Mouse (Mus musculus) MEL (cell line): ENCODE measurements around the gene Dkc1. TPM values are rescaled to one million over a fixed set of nuclear protein-coding genes. Genes with fewer than 3 reads are reported as not detected.
A peak's percentile ranks its signal among the peaks of the same experiment; 100 is the strongest.

Source experiments
- DNase-seq: peaks from one replicate; pipeline ENCODE4 v3.0.0; 2011; ENCODE audit warnings: low read depth, low spot score
- H3K27ac ChIP-seq: 2 replicates; pipeline ENCODE4 v1.5.1; 2012; ENCODE audit warnings: low read depth, mild to moderate bottlenecking, control low read depth, low read length, moderate library complexity; ENCODE audit not compliant: control insufficient read depth
- H3K27me3 ChIP-seq, 2 experiments: fragments of 150-350 bp in 1 of 2; sonication (generic) in 1 of 2; 2 replicates each; pipeline ENCODE4 v1.6.1; 2012; ENCODE audit warnings: low read length in 2 of 2, mild to moderate bottlenecking in 2 of 2, improper control_type of control experiment in 1 of 2, moderate library complexity in 1 of 2; ENCODE audit not compliant: insufficient read depth in 2 of 2, control insufficient read depth in 1 of 2
- H3K36me3 ChIP-seq, 2 experiments: 2 replicates each; pipeline ENCODE4 v1.6.1; 2012 to 2014; ENCODE audit warnings: low read length in 2 of 2, improper control_type of control experiment in 1 of 2, inconsistent platforms in 1 of 2, mild to moderate bottlenecking in 1 of 2; ENCODE audit not compliant: insufficient read depth in 2 of 2, control insufficient read depth in 1 of 2
- H3K4me1 ChIP-seq, 2 experiments: fragments of 150-350 bp in 1 of 2; sonication (generic) in 1 of 2; 2 replicates each; pipeline ENCODE4 v1.6.1; 2012; ENCODE audit warnings: low read length in 2 of 2, improper control_type of control experiment in 1 of 2, mild to moderate bottlenecking in 1 of 2; ENCODE audit not compliant: insufficient read depth in 2 of 2, control insufficient read depth in 1 of 2
- H3K4me3 ChIP-seq, 2 experiments: fragments of 150-350 bp in 1 of 2; sonication (generic) in 1 of 2; 2 replicates each; pipeline ENCODE4 v1.5.1; 2012; ENCODE audit warnings: low read depth in 2 of 2, low read length in 2 of 2, mild to moderate bottlenecking in 2 of 2, moderate library complexity in 2 of 2, control low read depth in 1 of 2, improper control_type of control experiment in 1 of 2; ENCODE audit not compliant: control insufficient read depth in 1 of 2, insufficient read depth in 1 of 2
- H3K79me2 ChIP-seq: 2 replicates; pipeline ENCODE4 v1.6.1; 2012; ENCODE audit warnings: mild to moderate bottlenecking, low read length, moderate library complexity; ENCODE audit not compliant: control insufficient read depth, poor library complexity, insufficient read depth
- H3K9ac ChIP-seq: 2 replicates; pipeline ENCODE4 v1.6.1; 2012; ENCODE audit warnings: low read depth, mild to moderate bottlenecking, control low read depth, low read length, moderate library complexity; ENCODE audit not compliant: control insufficient read depth, poor library complexity, severe bottlenecking
- H3K9me3 ChIP-seq: fragments of 150-350 bp; sonication (generic); replicated peaks from 2 replicates; pipeline ENCODE4 v1.6.1; 2012; ENCODE audit warnings: mild to moderate bottlenecking, low read length, improper control_type of control experiment, moderate library complexity; ENCODE audit not compliant: insufficient read depth
- BHLHE40 ChIP-seq: IDR thresholded peaks from 2 replicates; pipeline ENCODE4 v1.6.1; 2012; ENCODE audit warnings: low read depth, mild to moderate bottlenecking, inconsistent platforms, low read length, improper control_type of control experiment, borderline replicate concordance
- CTCF ChIP-seq, 3 experiments: IDR thresholded peaks in 2 of 3; conservative IDR thresholded peaks in 1 of 3; 2 replicates each; pipeline ENCODE4 v1.5.1; 2011 to 2012; ENCODE audit warnings: low read length in 3 of 3, low read depth in 2 of 3, mild to moderate bottlenecking in 2 of 3, improper control_type of control experiment in 1 of 3, inconsistent platforms in 1 of 3, mixed read lengths in 1 of 3, moderate library complexity in 1 of 3; ENCODE audit not compliant: control insufficient read depth in 1 of 3, insufficient read depth in 1 of 3, poor library complexity in 1 of 3, severe bottlenecking in 1 of 3
- EP300 ChIP-seq, 2 experiments: IDR thresholded peaks; 2 replicates each; pipeline ENCODE4 v1.6.1; 2011; ENCODE audit warnings: improper control_type of control experiment in 2 of 2, low read length in 2 of 2, low read depth in 1 of 2, mild to moderate bottlenecking in 1 of 2
- ETS1 ChIP-seq: IDR thresholded peaks from 2 replicates; pipeline ENCODE4 v1.6.1; 2012; ENCODE audit warnings: low read depth, mild to moderate bottlenecking, inconsistent platforms, low read length, improper control_type of control experiment, moderate library complexity
- GATA1 ChIP-seq: IDR thresholded peaks from 2 replicates; pipeline ENCODE4 v1.6.1; 2011; ENCODE audit warnings: low read depth, low read length, improper control_type of control experiment
- HCFC1 ChIP-seq: IDR thresholded peaks from 2 replicates; pipeline ENCODE4 v1.6.1; 2012; ENCODE audit warnings: low read depth, mild to moderate bottlenecking, inconsistent platforms, low read length, improper control_type of control experiment, moderate library complexity
- KAT2A ChIP-seq: conservative IDR thresholded peaks from 2 replicates; pipeline ENCODE4 v1.6.1; 2012; ENCODE audit warnings: low read depth, low read length, improper control_type of control experiment, inconsistent platforms
- MXI1 ChIP-seq: IDR thresholded peaks from 2 replicates; pipeline ENCODE4 v1.6.1; 2011; ENCODE audit warnings: mild to moderate bottlenecking, low read depth, low read length, improper control_type of control experiment
- NELFE ChIP-seq: IDR thresholded peaks from 2 replicates; pipeline ENCODE4 v1.6.1; 2011; ENCODE audit warnings: low read depth, low read length, improper control_type of control experiment
- NRF1 ChIP-seq: IDR thresholded peaks from 2 replicates; pipeline ENCODE4 v1.6.1; 2014; ENCODE audit warnings: low read depth, mild to moderate bottlenecking, inconsistent platforms, low read length, improper control_type of control experiment, moderate library complexity; ENCODE audit not compliant: poor library complexity, insufficient read depth, severe bottlenecking
- POLR2A ChIP-seq, 2 experiments: IDR thresholded peaks; 2 replicates each; pipeline ENCODE4 v1.6.1; 2011 to 2012; ENCODE audit warnings: low read length in 2 of 2, mild to moderate bottlenecking in 2 of 2, control low read depth in 1 of 2, improper control_type of control experiment in 1 of 2, low read depth in 1 of 2, moderate library complexity in 1 of 2; ENCODE audit not compliant: control insufficient read depth in 1 of 2, insufficient read depth in 1 of 2, poor library complexity in 1 of 2
- SIN3A ChIP-seq: IDR thresholded peaks from 2 replicates; pipeline ENCODE4 v1.6.1; 2012; ENCODE audit warnings: low read length, improper control_type of control experiment, inconsistent platforms
- TAL1 ChIP-seq: IDR thresholded peaks from 2 replicates; pipeline ENCODE4 v1.6.1; 2012; ENCODE audit warnings: mild to moderate bottlenecking, inconsistent platforms, low read length, moderate library complexity, mixed read lengths
- TBP ChIP-seq: IDR thresholded peaks from 2 replicates; pipeline ENCODE4 v1.8.0; 2011; ENCODE audit warnings: low read depth, low read length, improper control_type of control experiment
- TCF12 ChIP-seq: IDR thresholded peaks from 2 replicates; pipeline ENCODE4 v1.6.1; 2014; ENCODE audit warnings: low read depth, mild to moderate bottlenecking, inconsistent platforms, low read length, improper control_type of control experiment, moderate library complexity
- polyA plus RNA-seq, 2 experiments: library from polyadenylated mRNA; stranded (reverse) in 1 of 2; unstranded in 1 of 2; fragments of >175 nt in 1 of 2; fragments of >200 nt in 1 of 2; gene quantifications; 2 replicates each; pipeline versions ENCODE4 v1.2.1 to v1.2.4; 2012; ENCODE audit warnings: low replicate concordance in 2 of 2, low read depth in 1 of 2; ENCODE audit not compliant: insufficient read length in 2 of 2, insufficient read depth in 1 of 2, missing spikeins in 1 of 2
- total RNA-seq: library from RNA; depleted of rRNA; stranded (reverse); fragments of 300-350 nt; gene quantifications from 2 replicates; pipeline ENCODE4 v1.2.3, GENCODE M21; 2012

Gene Dkc1
- total and polyA plus RNA-seq, 3 experiments: 223 to 394 (median 252) TPM

GRCm38 (mm10) chrX:75130467-75131160, 35.0 kb downstream of the Dkc1 start, which contains the start of gene Mpp1:
TSS of gene Mpp1 (minus strand) at chrX:75131016.
- Histone ChIP-seq H3K4me3 (peak within 1 kb of the TSS; percentile 86 to 91), H3K27ac (peak within 1 kb of the TSS; percentile 64), H3K27me3 (no peaks in the 10 kb centered on the region), H3K4me1 (peaks cover 2 to 3% of the 10 kb centered on the region in 2 experiments; a peak in 3 of 4 replicates), H3K79me2 (peaks cover 2% of the 10 kb centered on the region; the same call in 1 of the 2 replicates), H3K36me3 (peaks cover 0 to 11% of the 10 kb centered on the region in 2 experiments; a peak in 2 of 4 replicates), H3K9me3 (no peaks in the 10 kb centered on the region), H3K9ac (peak within 1 kb of the TSS; percentile 76)
- peak; percentile 90 for DNase-seq
- no peak for TF ChIP-seq HCFC1
- no peak for TF ChIP-seq TAL1
- peak; percentile 37 to 61; a peak in 2 of 4 replicates for TF ChIP-seq POLR2A (IDR thresholded peaks at IDR 0.05; ENCODE audit: control insufficient read depth in 1 of 2, insufficient read depth in 1 of 2, low read depth in 1 of 2, low read length in 2 of 2, poor library complexity in 1 of 2)
- 0 out of 2 replicates have a peak, but pooled peaks have one; percentile 10 for TF ChIP-seq TCF12
- peak; percentile 18; the same call in 1 of the 2 replicates for TF ChIP-seq NRF1
- TF ChIP-seq SIN3A: peak; percentile 28; the same call in 1 of the 2 replicates
- TF ChIP-seq NELFE: peak; percentile 46; the same call in 1 of the 2 replicates
- 0 out of 2 replicates have a peak, but pooled peaks have one; percentile 16 for TF ChIP-seq TBP

GRCm38 (mm10) chrX:75136938-75137337, 41.3 kb downstream of the Dkc1 start:
- no peak for DNase-seq
- H3K9ac ChIP-seq: no peak overlapping the region
- no peak overlapping the region for H3K4me3 ChIP-seq
- no peaks in the 10 kb centered on the region for H3K79me2 ChIP-seq
- no peaks in the 10 kb centered on the region; a peak in 1 of 4 replicates for H3K4me1 ChIP-seq
- no peak overlapping the region for H3K27ac ChIP-seq
- H3K27me3 ChIP-seq: no peaks in the 10 kb centered on the region
- TF ChIP-seq ETS1 (no peak), KAT2A (no peak), MXI1 (no peak), BHLHE40 (no peak), GATA1 (no peak), EP300 (IDR thresholded peaks at IDR 0.05; ENCODE audit: low read depth in 1 of 2, low read length in 2 of 2) (no peak), NELFE (no peak), TBP (no peak), CTCF (IDR thresholded peaks at IDR 0.05 in 2 of 3, conservative IDR thresholded peaks at IDR 0.05 in 1 of 3; ENCODE audit: control insufficient read depth in 1 of 3, insufficient read depth in 1 of 3, low read depth in 2 of 3, low read length in 3 of 3, poor library complexity in 1 of 3, severe bottlenecking in 1 of 3) (no peak)
- TF ChIP-seq, all 39 proteins: peak for 0
- no peaks in the 10 kb centered on the region for H3K9me3 ChIP-seq
- H3K36me3 ChIP-seq: peaks cover 0 to 5% of the 10 kb centered on the region in 2 experiments; a peak in 2 of 4 replicates
